Mouse (Mus musculus) left cerebral cortex, postnatal 4 days (tissue): Measurements from ENCODE around the gene Idh3a. TPM values are rescaled to one million over a fixed set of nuclear protein-coding genes. Genes with fewer than 3 reads are reported as not detected.
"Not testable (repeated sequence)": the region's sequence is repeated elsewhere in the genome, so short reads cannot be mapped to it uniquely, and the experiment has no call there.

Experiments
- DNase-seq: peaks from one replicate; pipeline ENCODE4 v3.0.0-alpha.2; 2022
- intact Hi-C: fragments of 180-260 bp; cut with DNase I; formaldehyde crosslinking; loops from one replicate; pipeline ENCODE4 v1.15.1; 2025
- total RNA-seq, 2 experiments: library from RNA; stranded (reverse); gene quantifications; 2 replicates each; pipeline ENCODE4 v1.2.3; 2021

Idh3a gene
- total RNA-seq, 2 experiments from 2014 or later, result 134 to 138 TPM

DNA sequence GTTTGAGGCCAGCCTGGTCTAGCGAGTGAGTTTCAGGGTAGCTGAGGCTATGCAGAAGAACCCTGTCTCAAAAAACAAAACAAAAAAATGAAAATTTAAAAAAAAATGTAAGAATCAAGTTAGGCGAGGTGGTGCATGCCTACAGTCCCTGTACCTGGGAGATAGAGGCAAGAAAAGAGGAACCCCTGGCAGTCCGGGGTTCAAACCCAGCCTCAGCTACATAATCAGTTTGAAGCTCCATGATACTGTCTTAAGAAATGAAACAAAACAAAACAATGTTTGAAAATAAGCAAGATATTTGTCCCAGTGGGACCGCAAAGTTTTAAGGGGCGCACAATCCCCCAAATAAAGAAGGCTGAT, 315 bp upstream of the Idh3a start:
- DNase-seq, result peak; percentile 8
- intact Hi-C loops, result no loop called here

DNA sequence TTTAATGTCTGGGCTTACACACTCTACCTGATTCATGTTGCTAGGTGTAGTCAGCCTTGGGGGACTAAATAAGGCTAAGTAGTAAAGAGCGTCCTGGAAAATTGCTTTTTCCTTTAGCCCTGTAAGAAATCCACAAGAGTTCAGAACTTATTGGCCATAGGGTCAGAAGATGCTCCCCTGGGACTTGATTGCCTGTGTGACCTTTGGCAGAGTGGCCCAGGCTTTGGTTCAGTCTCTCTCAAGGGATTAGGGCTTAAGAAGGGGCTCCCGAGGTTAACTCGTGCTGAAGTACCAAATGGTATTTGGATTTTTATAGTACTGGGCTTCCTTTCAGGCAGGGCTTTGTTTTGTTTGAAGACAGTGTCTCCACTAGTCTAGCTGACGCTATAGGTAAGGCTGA, 1.7 kb downstream of the Idh3a start:
- intact Hi-C loops, result no loop called here
- DNase-seq, result no peak

DNA sequence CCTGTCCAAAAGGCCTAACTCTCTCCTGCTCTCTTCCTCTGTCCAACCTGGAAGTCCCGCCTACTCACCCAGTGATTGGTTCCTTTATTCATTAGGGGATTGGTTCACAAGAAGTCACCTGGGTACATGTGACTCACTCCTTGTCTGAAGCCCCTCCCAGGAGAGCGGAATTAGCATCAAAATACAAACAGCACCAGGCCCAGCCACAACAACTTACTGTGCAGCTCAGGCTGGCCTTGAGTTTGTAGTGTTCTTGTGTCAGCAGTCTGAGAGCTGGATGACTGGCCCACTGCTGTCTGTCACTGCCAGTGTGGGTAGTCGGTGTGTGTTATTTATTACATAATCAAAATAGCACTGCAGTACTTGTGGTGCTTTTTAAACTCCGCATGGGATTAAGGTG, 7.5 kb downstream of the Idh3a start:
- intact Hi-C loops, DNase-seq: not testable (repeated sequence)

DNA sequence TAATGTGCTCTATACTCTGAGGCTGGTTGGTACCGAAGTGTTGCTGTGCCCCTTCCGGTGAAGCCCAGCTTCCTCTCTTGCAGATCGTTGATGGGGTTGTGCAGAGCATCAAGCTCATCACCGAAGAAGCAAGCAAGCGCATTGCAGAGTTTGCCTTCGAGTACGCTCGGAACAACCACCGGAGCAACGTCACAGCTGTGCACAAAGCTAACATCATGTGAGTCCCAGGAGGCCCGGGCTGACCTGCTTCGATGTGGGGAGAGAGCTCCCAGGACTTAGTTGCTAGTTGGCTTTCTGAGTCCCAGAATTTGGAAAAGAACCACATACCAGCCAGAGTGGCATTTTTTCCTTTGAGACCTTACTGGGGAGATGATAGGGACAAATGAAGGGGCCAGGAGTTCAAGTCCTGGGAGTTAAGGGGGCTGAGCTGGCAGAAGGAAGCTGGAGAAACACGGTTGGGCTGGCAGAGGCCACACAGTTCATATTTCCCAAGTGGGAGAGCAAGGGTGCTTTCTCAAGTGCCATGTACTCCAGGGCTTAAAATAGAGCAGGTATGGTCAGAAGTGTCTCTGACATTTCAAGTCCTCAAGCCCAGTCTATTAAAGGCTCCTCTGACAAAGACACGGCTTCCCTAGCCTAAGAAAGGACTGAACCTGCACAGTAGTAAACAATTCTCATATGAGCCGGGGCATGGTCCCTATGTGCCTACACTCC, 10.8 kb downstream of the Idh3a start:
- DNase-seq, result no peak
- intact Hi-C loops, result no loop called here

DNA sequence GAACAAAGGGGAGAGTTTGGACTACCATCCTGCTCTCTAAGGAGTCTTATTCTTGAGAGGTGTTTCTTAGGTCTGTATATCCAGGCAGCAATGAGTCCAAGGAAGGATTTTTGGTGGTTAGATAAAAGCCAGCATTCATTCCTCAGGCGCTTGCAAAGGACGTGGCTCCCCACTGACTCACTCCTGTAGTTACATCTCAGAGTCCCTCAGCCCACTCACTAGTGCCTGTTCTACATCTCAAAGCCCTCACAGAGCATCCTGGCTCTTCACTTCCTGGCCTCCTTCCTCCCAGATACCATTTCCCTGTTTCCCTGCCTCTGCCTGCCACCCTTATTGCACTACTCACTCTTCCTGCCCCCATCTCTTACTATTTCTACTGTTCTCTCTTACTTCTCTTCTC, 16.3 kb downstream of the Idh3a start:
- intact Hi-C loops, result no loop called here
- no peak for DNase-seq

DNA sequence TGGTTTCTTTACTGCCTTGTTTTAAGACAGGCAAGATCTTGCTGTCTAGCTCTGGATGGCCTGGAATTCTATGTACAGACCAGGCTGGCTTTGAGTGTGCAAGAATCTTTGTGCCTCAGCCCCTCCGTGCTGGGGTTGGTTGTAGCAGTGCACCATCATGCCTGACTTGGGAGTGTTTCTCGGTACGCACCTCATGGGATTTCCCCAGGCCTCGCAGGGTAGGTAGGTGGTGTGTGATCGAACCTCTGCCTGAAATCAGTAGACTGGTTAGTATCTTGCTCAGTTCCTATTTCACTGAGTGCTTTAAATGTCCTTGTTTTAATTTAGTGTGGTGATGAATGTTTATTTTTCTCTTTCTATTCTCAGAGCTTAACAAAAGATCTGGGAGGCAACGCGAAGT, 16.8 kb downstream of the Idh3a start:
- no peak for DNase-seq
- intact Hi-C loops, result no loop called here

DNA sequence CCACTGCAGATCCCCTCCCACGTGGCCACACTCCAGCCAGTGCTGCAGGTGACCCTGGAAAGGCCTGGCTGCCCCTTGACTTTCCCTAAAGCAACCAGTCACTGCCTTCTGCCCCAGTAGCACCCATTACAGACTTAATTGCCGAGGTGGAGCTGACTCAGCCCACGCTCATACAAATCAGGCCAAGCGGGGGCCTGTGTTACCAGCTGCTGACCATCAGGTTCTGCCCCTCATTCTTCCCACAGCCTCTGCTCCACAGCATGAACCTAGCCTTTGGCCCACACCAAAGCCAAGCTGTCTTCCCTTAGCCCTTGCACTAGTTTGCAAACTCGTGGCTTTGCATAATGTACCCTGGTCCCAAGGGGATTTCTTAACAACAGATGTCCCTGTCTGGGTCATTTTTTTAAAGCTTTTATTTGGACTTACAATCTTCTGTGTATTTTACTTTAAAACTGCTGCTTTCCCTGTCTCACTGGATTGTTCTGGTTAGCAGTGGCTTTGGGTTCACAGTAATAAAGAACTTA, 18.1 kb downstream of the Idh3a start:
- intact Hi-C loops, result no loop called here
- DNase-seq, result no peak

DNA sequence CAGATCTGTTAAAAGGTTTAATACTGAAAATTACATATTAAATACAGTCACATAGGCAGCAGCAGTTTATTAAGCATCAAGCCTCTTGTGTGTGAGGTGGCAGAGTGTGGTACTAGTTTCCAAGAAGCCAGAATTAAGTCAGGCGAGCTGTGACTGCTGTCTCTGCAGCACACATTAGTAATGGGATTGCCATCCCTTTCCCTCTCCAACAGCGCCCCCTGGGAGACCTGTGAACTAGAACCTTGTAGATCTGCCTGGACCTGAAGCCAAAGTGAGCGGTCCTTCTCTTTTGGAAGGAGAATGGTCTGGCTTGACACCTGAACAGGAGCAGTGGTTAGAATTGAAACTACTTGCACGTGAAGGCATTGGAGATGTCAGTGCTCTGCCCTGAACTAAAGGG, 18.8 kb downstream of the Idh3a start:
- DNase-seq, result peak; percentile 74
- intact Hi-C loops, result no loop called here

DNA sequence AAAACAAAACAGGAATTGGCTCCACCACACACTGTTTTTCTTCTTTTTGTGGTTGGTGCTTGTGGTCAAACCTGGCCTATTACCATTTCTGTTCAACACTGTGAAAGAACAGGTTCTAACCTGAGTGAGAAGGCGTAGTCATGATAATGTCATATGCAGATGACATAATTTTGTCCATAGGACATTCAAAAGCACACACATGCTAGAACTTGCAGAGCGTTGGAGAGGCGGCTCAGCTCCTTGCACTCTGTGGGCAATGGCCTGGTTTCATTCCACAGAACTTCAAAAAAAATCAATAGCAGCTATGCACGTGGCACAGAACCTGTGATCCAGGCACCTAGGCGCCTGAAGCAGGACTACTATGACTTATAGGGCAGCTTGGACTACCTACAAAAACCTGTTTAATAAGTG, 26.7 kb downstream of the Idh3a start:
- intact Hi-C loops, result no loop called here

DNA sequence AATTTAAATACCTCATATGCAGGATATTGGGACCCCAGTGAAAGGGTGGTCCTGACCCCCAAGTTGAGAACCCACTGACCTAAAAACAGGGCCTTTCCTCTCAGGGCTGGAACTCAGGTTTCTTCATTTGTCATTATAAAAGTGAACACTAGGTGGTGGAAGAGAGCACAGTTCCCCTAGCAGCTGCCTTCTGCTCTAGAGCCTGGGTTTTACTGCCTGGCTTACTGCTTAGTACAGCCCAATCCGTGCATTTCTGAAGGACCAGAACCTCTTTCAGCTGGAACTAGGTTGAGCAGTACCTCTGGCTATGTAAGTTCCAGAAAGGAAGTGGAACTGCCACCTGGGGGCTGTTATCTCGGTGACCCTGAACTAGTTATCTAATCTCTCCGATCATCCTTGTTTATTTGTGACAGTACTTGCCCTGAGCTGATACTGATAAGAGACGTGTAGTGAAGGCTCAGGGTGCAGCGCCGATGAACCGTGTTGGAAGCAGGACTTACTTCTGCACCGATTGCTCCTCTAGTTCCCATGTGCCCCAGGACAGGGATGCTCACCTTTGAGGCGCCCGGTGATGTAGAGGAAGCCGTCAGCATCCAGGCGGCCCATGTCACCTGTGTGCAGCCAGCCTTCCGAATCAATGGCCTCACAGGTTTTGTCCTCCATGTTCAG, 28.2 kb downstream of the Idh3a start:
- DNase-seq, result no peak

More for the DNA sequence above, 26.7 kb downstream of the Idh3a start:
- no peak for DNase-seq

DNA sequence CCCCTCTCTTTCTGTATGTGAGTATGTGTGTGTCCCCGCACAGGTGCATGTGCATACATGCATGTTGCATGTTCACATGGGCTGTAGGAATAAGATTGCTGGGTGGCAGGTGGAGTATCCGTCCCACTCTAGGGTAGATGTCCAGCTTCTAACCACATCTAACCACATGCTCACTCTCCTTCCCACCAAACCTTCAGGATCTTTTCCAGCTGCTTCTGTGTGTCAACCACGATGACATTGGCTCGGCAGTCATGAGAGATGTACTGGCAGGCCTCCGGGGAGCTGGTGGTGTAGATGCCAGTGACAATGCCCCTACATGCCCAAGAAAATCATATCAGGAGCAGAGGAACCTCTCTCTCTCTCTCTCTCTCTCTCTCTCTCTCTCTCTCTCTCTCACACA, 41.1 kb downstream of the Idh3a start:
- intact Hi-C loops, result no loop called here
- no peak for DNase-seq

More for the DNA sequence above, 28.2 kb downstream of the Idh3a start:
- intact Hi-C loops, result loop anchor here (2.0 kb wide), 1 partner anchor 62 kb away; no protein-coding TSS in a partner anchor

DNA sequence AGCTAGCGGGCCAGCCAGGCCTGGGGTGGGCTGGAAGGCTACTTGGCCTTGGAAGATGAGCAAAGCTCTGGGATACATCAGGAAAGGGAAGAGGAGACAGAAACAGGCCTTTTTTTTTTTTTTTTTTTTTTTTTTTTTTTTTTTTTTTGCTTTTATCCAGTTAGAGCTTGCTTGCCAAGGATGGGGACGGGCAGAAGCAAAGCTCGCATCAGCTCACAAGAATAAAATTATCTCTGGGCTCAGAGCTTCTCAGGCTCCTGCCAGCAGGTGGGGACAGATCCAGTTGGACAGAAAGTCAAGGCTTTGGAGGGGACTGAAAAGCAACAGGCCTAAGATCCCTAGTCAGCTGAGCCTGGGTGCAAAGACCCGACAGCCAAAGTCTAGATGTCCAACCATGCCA, 42.6 kb downstream of the Idh3a start:
- DNase-seq, result peak; percentile 33
- intact Hi-C loops, result no loop called here

DNA sequence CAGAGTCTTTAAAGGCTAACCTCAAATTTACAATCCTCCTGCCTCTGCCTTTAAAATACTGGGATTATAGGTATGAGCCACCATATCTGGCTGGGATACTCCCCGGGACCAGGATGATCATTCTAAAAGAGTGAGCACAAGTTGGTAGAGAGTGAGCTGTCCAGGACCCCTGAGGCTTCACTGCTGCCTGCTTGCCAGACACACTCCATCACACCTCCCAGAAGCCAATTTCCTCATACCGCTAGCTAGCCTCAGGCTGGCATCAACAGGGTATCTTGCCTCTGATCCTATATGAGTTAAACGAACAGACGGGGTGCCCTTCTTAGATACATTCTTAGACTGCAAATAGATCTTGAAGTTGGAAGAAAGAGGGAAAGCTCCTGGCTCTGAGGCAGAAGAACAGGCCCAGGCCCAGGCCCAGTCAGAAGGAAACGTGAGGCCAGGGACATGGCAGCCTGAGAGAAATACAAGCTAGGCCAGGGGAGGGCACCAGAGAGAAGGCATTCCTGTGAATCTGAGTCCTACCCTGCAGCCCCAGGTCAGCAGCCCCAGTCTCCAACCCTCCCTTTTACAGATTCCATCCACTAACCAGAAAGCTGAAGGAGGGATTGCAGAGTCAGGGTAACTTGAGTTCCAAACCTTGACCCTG, 43.6 kb downstream of the Idh3a start:
- intact Hi-C loops, result no loop called here
- peak; percentile 17 for DNase-seq

DNA sequence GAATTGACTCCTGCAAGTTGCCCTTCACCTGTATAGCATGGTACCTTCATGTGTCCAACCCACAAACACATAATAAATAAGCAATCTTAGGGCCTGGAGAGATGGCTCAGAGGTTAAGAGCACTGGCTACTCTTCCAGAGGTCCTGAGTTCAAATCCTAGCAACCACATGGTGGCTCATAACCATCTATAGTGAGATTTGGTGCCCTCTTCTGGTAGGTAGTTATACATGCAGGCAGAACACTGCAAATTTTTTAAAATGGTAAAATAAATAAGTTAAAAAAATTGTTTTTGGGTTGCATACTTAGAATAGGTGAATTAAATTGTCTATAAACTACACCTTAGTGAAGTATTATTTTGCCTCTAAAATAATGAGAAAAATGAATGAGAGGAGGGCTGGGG, 44.8 kb downstream of the Idh3a start:
- DNase-seq, result no peak
- intact Hi-C loops, result no loop called here

DNA sequence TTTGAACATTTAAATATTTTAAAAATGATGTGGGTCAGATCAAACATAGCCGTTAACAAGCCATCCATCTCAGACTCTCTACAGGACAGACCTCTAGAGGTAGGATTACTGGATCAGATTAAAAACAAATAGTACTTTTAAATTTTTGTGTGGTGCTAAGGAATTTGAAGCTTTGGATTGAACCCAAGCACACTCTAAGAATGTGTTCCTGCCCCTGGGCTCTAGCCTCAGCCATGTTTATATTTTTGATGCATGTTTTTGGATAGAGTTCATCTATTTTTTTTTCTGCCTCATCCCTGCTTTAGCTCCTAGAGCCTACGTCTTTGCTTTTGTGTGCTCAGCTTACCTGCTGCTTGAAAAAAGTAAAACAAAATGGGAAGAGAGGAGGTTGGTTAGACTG, 47.3 kb downstream of the Idh3a start:
- intact Hi-C loops, result no loop called here

DNA sequence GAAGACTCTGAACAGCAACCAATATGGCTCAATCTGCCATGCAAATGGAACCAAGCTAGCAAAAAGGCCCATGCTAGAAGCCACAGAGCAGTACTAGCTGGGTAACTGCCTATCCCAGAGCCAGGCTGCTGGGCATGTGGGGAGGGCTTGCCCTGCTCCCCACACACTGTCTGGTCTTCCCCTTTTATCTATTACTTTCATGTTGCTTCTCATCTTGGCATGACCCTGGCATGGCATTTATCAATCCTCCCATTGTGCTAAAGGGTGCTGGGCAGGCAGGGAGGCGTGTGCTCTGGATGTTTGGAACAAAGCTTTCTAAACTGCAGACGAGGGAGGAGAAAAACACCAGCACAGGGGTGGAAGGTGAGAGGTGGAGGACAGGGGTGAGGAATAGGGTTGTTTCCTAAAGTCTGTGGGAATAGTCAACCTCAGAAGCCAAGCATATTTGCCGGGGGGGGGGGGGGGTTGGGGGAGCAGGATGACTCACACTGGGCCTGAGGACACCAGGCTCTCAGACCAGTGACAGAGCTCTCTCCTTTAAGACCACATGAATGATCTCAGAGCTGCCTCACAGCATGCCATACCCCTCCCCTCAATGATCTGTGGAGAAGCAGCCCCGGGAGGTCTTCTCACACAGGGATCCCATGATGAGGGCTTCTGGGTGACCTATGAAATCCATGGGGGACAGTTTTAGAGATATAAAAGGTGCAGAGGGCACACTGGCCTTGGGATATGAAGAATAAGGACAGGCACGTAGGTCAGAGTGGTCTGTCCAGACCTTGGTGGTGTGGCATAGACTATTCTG, 51.6 kb downstream of the Idh3a start:
- intact Hi-C loops, result no loop called here
- no peak for DNase-seq

More for the DNA sequence above, 47.3 kb downstream of the Idh3a start:
- no peak for DNase-seq

DNA sequence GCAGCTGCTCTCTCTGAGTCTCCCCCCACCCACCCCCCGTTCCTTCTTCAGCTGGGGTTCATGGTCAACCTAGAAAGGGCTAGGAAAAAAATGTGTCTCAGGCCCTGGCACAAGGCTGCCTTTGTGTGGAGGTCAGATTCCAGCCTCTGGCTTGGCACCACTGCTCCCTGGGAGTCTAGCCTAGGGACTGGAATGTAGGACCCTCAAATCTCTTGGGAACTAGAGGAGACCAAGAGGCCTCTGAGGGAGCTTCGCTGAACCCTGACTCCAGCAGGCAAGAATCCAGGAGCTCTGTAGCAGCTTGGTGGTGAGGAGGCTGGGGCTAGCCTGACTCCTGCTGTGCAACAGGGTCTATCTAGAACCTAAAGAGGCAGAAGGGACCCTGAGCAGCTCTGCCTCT, 53.1 kb downstream of the Idh3a start:
- no peak for DNase-seq
- intact Hi-C loops, result no loop called here

DNA sequence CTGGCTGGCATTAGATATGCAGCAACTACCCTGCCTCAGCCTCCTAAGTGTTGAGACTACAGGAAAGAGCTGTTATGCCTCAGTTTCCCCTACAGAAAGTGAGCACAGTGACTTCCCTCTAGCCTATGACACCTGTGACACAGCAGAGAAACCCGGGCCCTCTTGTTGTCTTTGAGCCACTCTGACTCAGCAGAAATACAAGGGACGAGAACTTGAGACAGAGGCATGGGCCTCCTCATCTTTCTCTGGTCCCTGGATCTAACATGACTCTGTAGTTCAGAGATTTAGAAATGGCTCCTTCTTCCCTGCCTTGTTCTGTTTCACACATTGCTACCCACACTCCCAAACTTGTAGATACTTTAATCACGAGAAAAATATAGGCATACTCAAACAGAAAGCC, 55.4 kb downstream of the Idh3a start:
- intact Hi-C loops, result no loop called here
- no peak for DNase-seq

DNA sequence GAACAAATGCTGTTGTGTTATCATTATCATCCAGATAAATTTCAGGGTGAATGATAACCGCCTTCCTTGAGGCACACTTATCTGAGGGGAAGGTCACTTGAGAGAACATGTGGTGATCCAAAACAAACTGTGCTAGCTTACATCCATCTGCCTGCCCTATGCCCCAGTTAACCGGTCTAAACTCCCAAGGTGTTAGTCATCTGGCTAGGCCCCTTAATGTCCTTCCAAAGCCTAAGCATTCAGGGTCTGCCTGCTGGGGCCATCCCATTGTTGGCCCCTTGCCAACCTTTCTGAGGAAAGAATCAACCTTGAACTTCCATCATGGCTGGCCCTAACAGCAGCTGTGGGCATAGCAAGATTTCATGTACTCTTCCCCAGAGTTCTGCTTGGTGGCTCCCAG, 56.0 kb downstream of the Idh3a start:
- DNase-seq, result no peak
- intact Hi-C loops, result no loop called here

DNA sequence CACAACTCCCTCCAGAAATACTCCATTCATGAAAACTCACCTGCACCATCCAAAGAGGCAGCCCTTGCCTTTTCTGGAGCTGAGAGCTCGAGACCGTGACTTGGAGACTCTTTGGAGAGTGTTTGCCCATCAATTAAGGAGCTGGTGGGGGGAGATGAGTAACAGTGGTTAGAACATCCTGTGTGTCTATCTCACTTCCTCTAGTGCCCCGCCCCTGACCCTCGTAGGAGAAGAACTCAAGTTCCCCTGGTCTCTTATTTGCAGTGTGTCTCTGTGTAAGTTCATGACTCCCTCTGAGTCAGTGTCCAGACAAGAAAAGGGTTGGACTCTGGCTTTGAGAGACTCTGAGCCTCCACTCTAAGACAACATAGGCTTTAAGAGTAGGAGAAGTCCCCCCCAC, 56.4 kb downstream of the Idh3a start:
- intact Hi-C loops, result no loop called here
- DNase-seq, result no peak

DNA sequence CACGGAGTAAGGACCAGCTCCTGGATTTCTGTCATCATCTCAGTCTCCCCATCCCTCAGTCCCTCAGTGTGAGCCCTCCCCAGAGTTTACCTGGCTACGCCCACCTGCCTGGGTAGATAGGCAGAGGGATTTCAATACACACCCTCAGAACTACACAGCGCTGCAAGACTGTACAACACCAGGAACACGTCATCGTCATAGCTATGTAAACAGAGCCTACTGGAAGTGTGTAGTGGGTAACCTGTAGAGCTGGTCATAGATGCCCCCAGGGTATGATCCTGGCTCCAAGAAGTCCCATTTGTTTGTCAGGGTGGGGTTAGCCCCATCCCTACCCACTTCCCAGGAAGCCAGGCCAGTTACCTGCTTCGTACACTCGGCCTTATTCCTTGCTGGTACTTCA, 57.0 kb downstream of the Idh3a start:
- intact Hi-C loops, result no loop called here
- no peak for DNase-seq
